Mouse (Mus musculus): ENCODE results near the gene Sema4g.
A peak's percentile ranks its signal among the peaks of the same experiment; 100 is the strongest.

Gene Sema4g

GRCm38 (mm10) chr19:45047935-45048643 lies 59.2 kb downstream of the Sema4g start:
- peak; percentile 87 for DNase-seq (ENCODE audit: low read depth, low spot score)

- no peak for DNase-seq (ENCODE audit: low read depth, low spot score)
These were observed 59.9 kb downstream of the Sema4g start for GRCm38 (mm10) chr19:45048644-45049365.

GRCm38 (mm10) chr19:45049523-45049922 lies 60.6 kb downstream of the Sema4g start:
- no peak for DNase-seq (ENCODE audit: low read depth, low spot score)

Measured in CD4-positive, CD25-positive, alpha-beta regulatory T cell, adult 2 months (primary cell).